Mouse (Mus musculus) intestine, embryonic 16.5 days (tissue): ENCODE data around the gene Kctd19. TPM values are rescaled to one million over a fixed set of nuclear protein-coding genes. Genes with fewer than 3 reads are reported as not detected.

Source experiments
- ATAC-seq: fragments of 200-750 bp; cut with Nextera tagmentation; 2 replicates; pipeline ENCODE4 v1.8.0; 2017; ENCODE audit warnings: moderate TSS enrichment, moderate library complexity
- H3K27ac ChIP-seq: fragments of 300-500 bp; sonication (generic); 2 replicates; pipeline ENCODE4 v1.5.1; 2014; ENCODE audit warnings: mild to moderate bottlenecking, low read length
- H3K27me3 ChIP-seq: fragments of 300-500 bp; sonication (generic); replicated peaks from 2 replicates; pipeline ENCODE4 v1.6.1; 2014; ENCODE audit warnings: low read length, control low read depth, mixed read lengths; ENCODE audit not compliant: control insufficient read depth, insufficient read depth
- H3K36me3 ChIP-seq: fragments of 300-500 bp; sonication (generic); 2 replicates; pipeline ENCODE4 v1.6.1; 2014; ENCODE audit warnings: low read length, control low read depth; ENCODE audit not compliant: control insufficient read depth, insufficient read depth
- H3K4me1 ChIP-seq: fragments of 300-500 bp; sonication (generic); 2 replicates; pipeline ENCODE4 v1.6.1; 2014; ENCODE audit warnings: low read length, control low read depth, mixed read lengths; ENCODE audit not compliant: control insufficient read depth, insufficient read depth
- H3K4me2 ChIP-seq: fragments of 300-500 bp; sonication (generic); 2 replicates; pipeline ENCODE4 v1.6.1; 2014; ENCODE audit warnings: low read depth, low read length, control low read depth
- H3K4me3 ChIP-seq: fragments of 300-500 bp; sonication (generic); 2 replicates; pipeline ENCODE4 v1.5.1; 2014; ENCODE audit warnings: mild to moderate bottlenecking, low read length
- H3K9ac ChIP-seq: fragments of 300-500 bp; sonication (generic); 2 replicates; pipeline ENCODE4 v1.6.1; 2014; ENCODE audit warnings: low read depth, low read length
- H3K9me3 ChIP-seq: fragments of 300-500 bp; sonication (generic); 2 replicates; pipeline ENCODE4 v1.6.1; 2016; ENCODE audit warnings: low read length, control low read depth; ENCODE audit not compliant: control insufficient read depth
- WGBS: fragments of 180-500 bp; shearing (Covaris S2); extraction: QIAGEN DNeasy Blood & Tissue Kit; methylation state at CpG from one replicate; pipeline ENCODE4 v1.1.7; 2014; 5-methylcytosine and 5-hydroxymethylcytosine counted together
- polyA plus RNA-seq: library from polyadenylated mRNA; unstranded; fragments of >200 nt; fragmentation: Nextera tagmentation; extraction: Ambion mirVana; gene quantifications from 2 replicates; pipeline ENCODE4 v1.2.1, GENCODE M21; 2015

Gene Kctd19
- polyA plus RNA-seq, 1 experiment from 2014 or later, result not detected

GRCm38 (mm10) chr8:105345061-105345975, 68.0 kb downstream of the Kctd19 start:
- Histone ChIP-seq H3K36me3 (no peaks in the 10 kb centered on the region), H3K4me1 (peaks cover 56% of the 10 kb centered on the region), H3K9ac (peak overlapping the region; percentile 46), H3K4me3 (no peak overlapping the region), H3K27me3 (peaks cover 12% of the 10 kb centered on the region; the same call in 1 of the 2 replicates), H3K9me3 (no peaks in the 10 kb centered on the region), H3K4me2 (peak overlapping the region; percentile 97; the same call in 1 of the 2 replicates), H3K27ac (peak overlapping the region; percentile 68)
- ATAC-seq, result no peak
- WGBS, result 43% methylated on average over 7 of the region's 7 CpGs

DNA sequence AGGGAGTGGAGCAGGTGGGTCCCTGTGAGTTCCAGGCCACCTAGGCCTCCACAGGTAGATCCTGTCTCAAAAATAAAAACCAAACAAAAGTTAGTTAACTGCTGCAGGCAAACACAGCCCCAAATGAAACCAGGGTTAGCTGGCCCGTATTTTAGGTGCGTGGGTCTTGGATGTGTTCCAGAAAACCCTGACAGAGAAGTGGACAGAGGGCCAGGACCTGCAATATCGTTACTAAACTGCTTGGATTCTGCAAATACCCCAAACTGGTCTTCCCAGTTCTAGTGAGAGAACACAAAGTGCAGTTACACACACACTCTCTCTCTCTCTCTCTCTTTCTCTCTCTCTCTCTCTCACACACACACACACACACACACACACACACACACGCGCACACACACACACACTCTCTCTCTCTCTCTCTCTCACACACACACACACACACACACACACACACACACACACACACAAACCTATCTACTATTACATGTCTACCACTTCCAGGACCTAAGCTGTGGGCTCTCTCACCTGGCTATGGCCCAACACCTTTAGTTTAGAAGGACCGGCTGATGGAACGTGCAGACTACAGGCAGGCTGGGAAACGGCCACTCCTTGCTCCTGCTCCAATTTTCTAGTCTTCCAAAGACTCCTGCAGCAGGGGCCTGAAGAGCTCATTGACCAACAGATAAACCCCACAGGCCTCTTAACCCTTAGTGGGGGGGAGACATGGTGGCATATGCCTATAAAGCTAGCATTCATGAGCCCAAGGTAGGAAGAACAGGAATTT, 69.3 kb downstream of the Kctd19 start:
- Histone ChIP-seq H3K36me3 (no peaks in the 10 kb centered on the region), H3K4me1 (peaks cover 65% of the 10 kb centered on the region), H3K27ac (peak overlapping the region; percentile 42; the same call in 1 of the 2 replicates), H3K9ac (no peak overlapping the region), H3K9me3 (no peaks in the 10 kb centered on the region), H3K27me3 (peaks cover 5% of the 10 kb centered on the region; the same call in 1 of the 2 replicates), H3K4me3 (no peak overlapping the region), H3K4me2 (no peak overlapping the region)
- ATAC-seq, result no peak
- WGBS, result 56% methylated on average over 8 of the region's 8 CpGs

DNA sequence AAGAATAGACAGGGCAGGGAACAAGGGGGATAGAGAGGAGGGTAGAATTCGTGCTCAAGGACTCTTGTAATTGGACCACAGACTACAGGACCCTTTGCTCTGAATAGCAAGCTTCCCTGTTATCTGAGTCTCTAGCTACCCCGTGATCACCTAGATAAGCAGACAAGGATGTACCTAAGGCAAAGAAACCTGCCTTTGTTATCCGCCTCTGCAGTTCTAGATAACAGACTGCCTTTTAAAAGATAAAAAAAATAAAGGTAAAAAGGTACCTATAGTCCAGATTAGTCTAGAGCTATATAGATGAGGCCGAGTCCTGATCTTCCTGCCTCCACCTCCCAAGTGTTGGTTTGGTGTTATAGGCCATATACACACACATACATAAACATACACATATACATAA, 70.5 kb downstream of the Kctd19 start:
- Histone ChIP-seq H3K36me3 (no peaks in the 10 kb centered on the region), H3K4me2 (no peak overlapping the region), H3K27me3 (no peaks in the 10 kb centered on the region), H3K9me3 (no peaks in the 10 kb centered on the region), H3K4me3 (no peak overlapping the region), H3K9ac (no peak overlapping the region), H3K27ac (no peak overlapping the region), H3K4me1 (peaks cover 69% of the 10 kb centered on the region)
- WGBS, result 61% methylated on average over 4 of the region's 4 CpGs
- no peak for ATAC-seq

DNA sequence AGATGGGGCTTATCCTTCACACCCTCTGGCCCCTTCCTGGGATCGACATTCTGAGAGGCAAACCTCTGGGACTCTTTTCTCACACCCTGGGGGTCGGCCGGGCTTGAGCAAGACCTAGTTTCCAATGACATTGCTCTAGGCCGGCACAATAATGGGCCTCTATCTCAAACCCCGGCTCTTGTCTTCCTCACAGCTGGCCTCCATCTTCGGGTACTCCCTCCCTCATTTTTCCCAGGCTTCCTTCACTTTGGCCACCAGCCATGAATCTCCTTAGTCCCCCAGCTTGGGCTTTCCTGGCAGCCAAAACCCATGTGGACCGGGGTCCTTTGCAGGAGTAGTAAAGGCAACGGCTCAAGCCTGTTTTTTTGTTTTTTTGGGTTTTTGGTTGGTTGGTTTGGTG, 71.9 kb downstream of the Kctd19 start:
- Histone ChIP-seq H3K27ac (peak overlapping the region; percentile 2), H3K27me3 (no peaks in the 10 kb centered on the region), H3K4me2 (no peak overlapping the region), H3K4me1 (peaks cover 65% of the 10 kb centered on the region), H3K9ac (no peak overlapping the region), H3K4me3 (no peak overlapping the region), H3K9me3 (no peaks in the 10 kb centered on the region), H3K36me3 (peaks cover 14% of the 10 kb centered on the region)
- 45% methylated on average over 8 of the region's 8 CpGs for WGBS
- no peak for ATAC-seq

- Histone ChIP-seq H3K4me3 (no peak overlapping the region), H3K9me3 (no peaks in the 10 kb centered on the region), H3K9ac (no peak overlapping the region), H3K27me3 (no peaks in the 10 kb centered on the region), H3K27ac (peak overlapping the region; percentile 2), H3K4me1 (peaks cover 52% of the 10 kb centered on the region), H3K4me2 (no peak overlapping the region), H3K36me3 (peaks cover 16% of the 10 kb centered on the region)
- ATAC-seq, result peak; percentile 55
- WGBS, result 60% methylated on average over 6 of the region's 6 CpGs
These were observed 73.2 kb downstream of the Kctd19 start for GRCm38 (mm10) chr8:105339886-105340635.

- no peaks in the 10 kb centered on the region for H3K9me3 ChIP-seq
- peaks cover 41% of the 10 kb centered on the region for H3K4me1 ChIP-seq
- no peak overlapping the region for H3K4me2 ChIP-seq
- no peak for ATAC-seq
- H3K9ac ChIP-seq, result no peak overlapping the region
- H3K4me3 ChIP-seq, result no peak overlapping the region
- H3K36me3 ChIP-seq, result peaks cover 22% of the 10 kb centered on the region
- H3K27ac ChIP-seq, result no peak overlapping the region
- H3K27me3 ChIP-seq, result no peaks in the 10 kb centered on the region
- WGBS, result 32% methylated on average over 4 of the region's 4 CpGs
These were observed 74.3 kb downstream of the Kctd19 start for GRCm38 (mm10) chr8:105338992-105339391.

- H3K36me3 ChIP-seq, result peaks cover 26% of the 10 kb centered on the region
These were observed 76.8 kb downstream of the Kctd19 start for GRCm38 (mm10) chr8:105336373-105337130.

More at GRCm38 (mm10) chr8:105336373-105337130, 76.8 kb downstream of the Kctd19 start:
- no peak for ATAC-seq
- Histone ChIP-seq H3K9ac (no peak overlapping the region), H3K4me3 (no peak overlapping the region), H3K4me1 (peaks cover 33% of the 10 kb centered on the region), H3K27me3 (no peaks in the 10 kb centered on the region), H3K27ac (no peak overlapping the region), H3K4me2 (no peak overlapping the region), H3K9me3 (no peaks in the 10 kb centered on the region)
- 70% methylated on average over 32 of the region's 32 CpGs for whole genome bisulfite sequencing
